Mouse (Mus musculus) kidney, embryonic 15.5 days (tissue): Measurements from ENCODE around the gene Csk. TPM values are rescaled to one million over a fixed set of nuclear protein-coding genes. Genes with fewer than 3 reads are reported as not detected.

Experiments used
- ATAC-seq: fragments of 200-750 bp; cut with Nextera tagmentation; replicated peaks from 2 replicates; pipeline ENCODE4 v1.8.0; 2017; ENCODE audit warnings: moderate TSS enrichment; ENCODE audit not compliant: low FRiP score
- H3K27ac ChIP-seq: fragments of 300-500 bp; sonication (generic); 2 replicates; pipeline ENCODE4 v1.5.1; 2015; ENCODE audit warnings: mild to moderate bottlenecking, inconsistent platforms
- H3K27me3 ChIP-seq: fragments of 300-500 bp; sonication (generic); 2 replicates; pipeline ENCODE4 v1.6.1; 2015; ENCODE audit warnings: inconsistent platforms
- H3K36me3 ChIP-seq: fragments of 300-500 bp; sonication (generic); 2 replicates; pipeline ENCODE4 v1.6.1; 2015; ENCODE audit warnings: inconsistent platforms
- H3K4me1 ChIP-seq: fragments of 300-500 bp; sonication (generic); 2 replicates; pipeline ENCODE4 v1.6.1; 2015; ENCODE audit warnings: inconsistent platforms
- H3K4me2 ChIP-seq: fragments of 300-500 bp; sonication (generic); 2 replicates; pipeline ENCODE4 v1.6.1; 2015; ENCODE audit warnings: moderate library complexity, mild to moderate bottlenecking, inconsistent platforms
- H3K4me3 ChIP-seq: fragments of 300-500 bp; sonication (generic); replicated peaks from 2 replicates; pipeline ENCODE4 v1.5.1; 2015; ENCODE audit warnings: mild to moderate bottlenecking, inconsistent platforms
- H3K9ac ChIP-seq: fragments of 300-500 bp; sonication (generic); 2 replicates; pipeline ENCODE4 v1.6.1; 2015; ENCODE audit warnings: mild to moderate bottlenecking, inconsistent platforms
- H3K9me3 ChIP-seq: fragments of 300-500 bp; sonication (generic); replicated peaks from 2 replicates; pipeline ENCODE4 v1.6.1; 2016; ENCODE audit warnings: inconsistent platforms
- WGBS: fragments of 180-500 bp; shearing (Covaris S2); methylation state at CpG from one replicate; pipeline ENCODE4 v1.1.7; 2015; ENCODE audit warnings: mixed read lengths; 5-methylcytosine and 5-hydroxymethylcytosine counted together
- polyA plus RNA-seq: library from polyadenylated mRNA; unstranded; fragments of >200 nt; fragmentation: Nextera tagmentation; extraction: Ambion mirVana; gene quantifications from 2 replicates; pipeline ENCODE4 v1.2.1, GENCODE M21; 2015

The Csk gene
- polyA plus RNA-seq, 1 experiment from 2014 or later: 27.2 TPM

GRCm38 (mm10) chr9:57671037-57671436, 17.6 kb upstream of the Csk start:
- no peak overlapping the region for H3K4me2 ChIP-seq
- ATAC-seq: no peak
- 89% methylated on average over 4 of the region's 4 CpGs for WGBS

GRCm38 (mm10) chr9:57669566-57669965, 16.1 kb upstream of the Csk start:
- Histone ChIP-seq H3K4me3 (no peak overlapping the region), H3K4me1 (no peaks in the 10 kb centered on the region; the same call in 1 of the 2 replicates), H3K9ac (no peak overlapping the region), H3K9me3 (no peaks in the 10 kb centered on the region), H3K27ac (no peak overlapping the region), H3K4me2 (no peak overlapping the region), H3K36me3 (no peaks in the 10 kb centered on the region), H3K27me3 (no peaks in the 10 kb centered on the region)
- ATAC-seq: no peak; the same call in 1 of the 2 replicates
- WGBS: 77% methylated on average over 3 of the region's 3 CpGs

More at GRCm38 (mm10) chr9:57671037-57671436, 17.6 kb upstream of the Csk start:
- no peak overlapping the region for H3K4me3 ChIP-seq
- H3K9me3 ChIP-seq: no peaks in the 10 kb centered on the region
- H3K9ac ChIP-seq: no peak overlapping the region
- H3K4me1 ChIP-seq: no peaks in the 10 kb centered on the region; the same call in 1 of the 2 replicates
- H3K27me3 ChIP-seq: no peaks in the 10 kb centered on the region
- no peak overlapping the region for H3K27ac ChIP-seq
- H3K36me3 ChIP-seq: no peaks in the 10 kb centered on the region

GRCm38 (mm10) chr9:57668277-57668676, 14.8 kb upstream of the Csk start:
- WGBS: 14% methylated on average over 1 of the region's 1 CpGs
- no peak for ATAC-seq
- Histone ChIP-seq H3K4me2 (no peak overlapping the region), H3K4me3 (no peak overlapping the region), H3K9me3 (no peaks in the 10 kb centered on the region), H3K36me3 (no peaks in the 10 kb centered on the region), H3K27ac (no peak overlapping the region), H3K4me1 (no peaks in the 10 kb centered on the region; the same call in 1 of the 2 replicates), H3K9ac (no peak overlapping the region), H3K27me3 (no peaks in the 10 kb centered on the region)

- Histone ChIP-seq H3K9ac (no peak overlapping the region), H3K9me3 (no peaks in the 10 kb centered on the region), H3K27ac (no peak overlapping the region), H3K4me2 (no peak overlapping the region), H3K27me3 (no peaks in the 10 kb centered on the region), H3K4me1 (no peaks in the 10 kb centered on the region; the same call in 1 of the 2 replicates), H3K4me3 (no peak overlapping the region), H3K36me3 (no peaks in the 10 kb centered on the region)
- ATAC-seq: no peak
- whole genome bisulfite sequencing: 55% methylated on average over 11 of the region's 11 CpGs
Measured at GRCm38 (mm10) chr9:57667817-57668216, 14.4 kb upstream of the Csk start.

GRCm38 (mm10) chr9:57667136-57667535, 13.7 kb upstream of the Csk start:
- Histone ChIP-seq H3K27ac (no peak overlapping the region), H3K36me3 (no peaks in the 10 kb centered on the region), H3K4me1 (no peaks in the 10 kb centered on the region; the same call in 1 of the 2 replicates), H3K9ac (no peak overlapping the region), H3K4me2 (no peak overlapping the region), H3K27me3 (no peaks in the 10 kb centered on the region), H3K9me3 (no peaks in the 10 kb centered on the region), H3K4me3 (no peak overlapping the region)
- no peak for ATAC-seq
- 75% methylated on average over 3 of the region's 3 CpGs for WGBS

GRCm38 (mm10) chr9:57666536-57666935, 13.1 kb upstream of the Csk start:
- H3K4me2 ChIP-seq: no peak overlapping the region
- no peaks in the 10 kb centered on the region for H3K9me3 ChIP-seq
- no peaks in the 10 kb centered on the region for H3K36me3 ChIP-seq
- no peak overlapping the region for H3K9ac ChIP-seq
- H3K4me1 ChIP-seq: no peaks in the 10 kb centered on the region; the same call in 1 of the 2 replicates
- no peak for ATAC-seq
- no peak overlapping the region for H3K27ac ChIP-seq
- H3K4me3 ChIP-seq: no peak overlapping the region
- 70% methylated on average over 8 of the region's 8 CpGs for WGBS
- H3K27me3 ChIP-seq: no peaks in the 10 kb centered on the region

GRCm38 (mm10) chr9:57664616-57665015, 11.2 kb upstream of the Csk start:
- no peaks in the 10 kb centered on the region for H3K27me3 ChIP-seq
- H3K9ac ChIP-seq: no peak overlapping the region
- no peak overlapping the region for H3K4me2 ChIP-seq
- 55% methylated on average over 7 of the region's 7 CpGs for WGBS
- H3K4me1 ChIP-seq: no peaks in the 10 kb centered on the region; the same call in 1 of the 2 replicates
- H3K27ac ChIP-seq: no peak overlapping the region
- no peaks in the 10 kb centered on the region for H3K36me3 ChIP-seq
- H3K9me3 ChIP-seq: no peaks in the 10 kb centered on the region
- no peak overlapping the region for H3K4me3 ChIP-seq
- no peak for ATAC-seq

GRCm38 (mm10) chr9:57661552-57661951, 8.1 kb upstream of the Csk start:
- no peak overlapping the region for H3K4me2 ChIP-seq
- no peaks in the 10 kb centered on the region; the same call in 1 of the 2 replicates for H3K27me3 ChIP-seq
- H3K4me1 ChIP-seq: no peaks in the 10 kb centered on the region; the same call in 1 of the 2 replicates
- H3K36me3 ChIP-seq: no peaks in the 10 kb centered on the region
- H3K27ac ChIP-seq: no peak overlapping the region
- H3K9me3 ChIP-seq: no peaks in the 10 kb centered on the region
- no peak overlapping the region for H3K4me3 ChIP-seq
- 57% methylated on average over 3 of the region's 3 CpGs for WGBS
- no peak for ATAC-seq
- no peak overlapping the region for H3K9ac ChIP-seq

GRCm38 (mm10) chr9:57660501-57660900, 7.1 kb upstream of the Csk start:
- Histone ChIP-seq H3K27me3 (no peaks in the 10 kb centered on the region; the same call in 1 of the 2 replicates), H3K9me3 (no peaks in the 10 kb centered on the region), H3K9ac (no peak overlapping the region), H3K27ac (no peak overlapping the region), H3K4me1 (peaks cover 5% of the 10 kb centered on the region), H3K4me3 (no peak overlapping the region), H3K4me2 (no peak overlapping the region), H3K36me3 (no peaks in the 10 kb centered on the region)
- peak; percentile 27; the same call in 1 of the 2 replicates for ATAC-seq
- WGBS: 53% methylated on average over 6 of the region's 6 CpGs

- no peaks in the 10 kb centered on the region for H3K36me3 ChIP-seq
- peak; percentile 66; the same call in 1 of the 2 replicates for ATAC-seq
- no peak overlapping the region for H3K9ac ChIP-seq
- peaks cover 5% of the 10 kb centered on the region for H3K4me1 ChIP-seq
- no peak overlapping the region for H3K4me3 ChIP-seq
- no peaks in the 10 kb centered on the region for H3K9me3 ChIP-seq
- H3K27ac ChIP-seq: no peak overlapping the region
- H3K27me3 ChIP-seq: peaks cover 3% of the 10 kb centered on the region; the same call in 1 of the 2 replicates
- H3K4me2 ChIP-seq: no peak overlapping the region
- 27% methylated on average over 4 of the region's 4 CpGs for WGBS
Measured at GRCm38 (mm10) chr9:57659774-57660173, 6.3 kb upstream of the Csk start.

- peaks cover 11% of the 10 kb centered on the region; the same call in 1 of the 2 replicates for H3K27me3 ChIP-seq
- 86% methylated on average over 4 of the region's 4 CpGs for WGBS
- no peak overlapping the region for H3K4me3 ChIP-seq
- H3K4me1 ChIP-seq: peaks cover 5% of the 10 kb centered on the region
- ATAC-seq: no peak
- H3K9me3 ChIP-seq: no peaks in the 10 kb centered on the region
- H3K27ac ChIP-seq: no peak overlapping the region
- H3K36me3 ChIP-seq: no peaks in the 10 kb centered on the region
- no peak overlapping the region for H3K4me2 ChIP-seq
- H3K9ac ChIP-seq: no peak overlapping the region
Measured at GRCm38 (mm10) chr9:57658970-57659369, 5.5 kb upstream of the Csk start.

- Histone ChIP-seq H3K4me2 (no peak overlapping the region), H3K27ac (no peak overlapping the region), H3K9me3 (no peaks in the 10 kb centered on the region), H3K36me3 (no peaks in the 10 kb centered on the region), H3K27me3 (peaks cover 11% of the 10 kb centered on the region; the same call in 1 of the 2 replicates), H3K9ac (no peak overlapping the region), H3K4me3 (no peak overlapping the region), H3K4me1 (peaks cover 5% of the 10 kb centered on the region)
- ATAC-seq: no peak
- 56% methylated on average over 4 of the region's 4 CpGs for WGBS
Measured at GRCm38 (mm10) chr9:57657843-57658242, 4.4 kb upstream of the Csk start.
